Comparison of ENCODE assay signal across 11 mouse cellular contexts in genomic region chr11:98447475-98447834, GRCm38 (mm10). TPM values are rescaled to one million over a fixed set of nuclear protein-coding genes. Genes with fewer than 3 reads are reported as not detected.
DNase-seq lines count a peak whose midpoint lies in the region; ATAC-seq and TF ChIP-seq lines count a peak whose summit lies in the region.
"Had no signal": no experiment of that assay in that cellular context is flagged by ENCODE, and none has a peak within 500 bp of the region (broad histone marks: within the 10 kb centered on the region; RNA-seq: fewer than 3 reads in every experiment).

No protein-coding gene starts in this region.

- TF ChIP-seq EP300 in lung, postnatal 0 days (IDR thresholded peaks at IDR 0.05) = no peak

- peaks cover 11% of the 10 kb centered on the region for H3K4me1 ChIP-seq in forebrain, embryonic 13.5 days
- peaks cover 4% of the 10 kb centered on the region; the same call in 1 of the 2 replicates for H3K4me1 ChIP-seq in forebrain, embryonic 16.5 days (replicated peaks; ENCODE audit: control insufficient read depth, insufficient read depth, low read length)
- H3K4me1 ChIP-seq in lung, postnatal 0 days (ENCODE audit: insufficient read depth, low read depth, low read length) = no peaks in the 10 kb centered on the region
- peaks cover 20% of the 10 kb centered on the region for H3K4me1 ChIP-seq in limb, embryonic 15.5 days
- peaks cover 27% of the 10 kb centered on the region for H3K4me1 ChIP-seq in stomach, embryonic 16.5 days (ENCODE audit: control insufficient read depth, insufficient read depth, low read length)

- no peak overlapping the region for H3K4me3 ChIP-seq in forebrain, embryonic 13.5 days
- H3K4me3 ChIP-seq in forebrain, embryonic 16.5 days (replicated peaks; ENCODE audit: low read length) = no peak overlapping the region
- peak overlapping the region; percentile 46 for H3K4me3 ChIP-seq in lung, postnatal 0 days (ENCODE audit: low read depth, low read length)
- peak overlapping the region; percentile 29 for H3K4me3 ChIP-seq in limb, embryonic 15.5 days
- peak overlapping the region; percentile 51 for H3K4me3 ChIP-seq in stomach, embryonic 16.5 days (replicated peaks; ENCODE audit: low read length)
- H3K4me3 ChIP-seq in gastrocnemius, adult 2 months = no peak overlapping the region

- no peak overlapping the region for H3K27ac ChIP-seq in forebrain, embryonic 13.5 days
- H3K27ac ChIP-seq in forebrain, embryonic 16.5 days (ENCODE audit: low read length) = no peak overlapping the region
- peak overlapping the region; percentile 85 for H3K27ac ChIP-seq in lung, postnatal 0 days (ENCODE audit: low read length)
- no peak overlapping the region for H3K27ac ChIP-seq in limb, embryonic 15.5 days
- H3K27ac ChIP-seq in stomach, embryonic 16.5 days (ENCODE audit: low read length) = peak overlapping the region; percentile 94
- H3K27ac ChIP-seq in gastrocnemius, adult 2 months = no peak overlapping the region

- ATAC-seq in forebrain, embryonic 13.5 days = no peak
- no peak for ATAC-seq in forebrain, embryonic 16.5 days
- no peak for ATAC-seq in lung, postnatal 0 days
- no peak for ATAC-seq in limb, embryonic 15.5 days (ENCODE audit: insufficient number of reproducible peaks, low FRiP score, low TSS enrichment, low read depth)
- no peak; the same call in 1 of the 2 replicates for ATAC-seq in stomach, embryonic 16.5 days (ENCODE audit: insufficient read depth, low FRiP score)
- ATAC-seq in CD4-positive, CD25-positive, alpha-beta regulatory T cell, adult 4 months = no peak

- 13% methylated on average over 7 of the region's 7 CpGs for whole genome bisulfite sequencing in forebrain, embryonic 13.5 days
- WGBS in forebrain, embryonic 16.5 days = 21% methylated on average over 7 of the region's 7 CpGs
- 16% methylated on average over 6 of the region's 7 CpGs for WGBS in lung, postnatal 0 days
- whole genome bisulfite sequencing in limb, embryonic 15.5 days = 24% methylated on average over 7 of the region's 7 CpGs
- WGBS in stomach, embryonic 16.5 days = 11% methylated on average over 7 of the region's 7 CpGs

- H3K9ac ChIP-seq in forebrain, embryonic 13.5 days = no peak overlapping the region; the same call in 1 of the 2 replicates
- H3K9ac ChIP-seq in forebrain, embryonic 16.5 days (replicated peaks; ENCODE audit: low read depth, low read length) = no peak overlapping the region
- peak overlapping the region; percentile 39; the same call in 1 of the 2 replicates for H3K9ac ChIP-seq in lung, postnatal 0 days (replicated peaks; ENCODE audit: low read depth)
- H3K9ac ChIP-seq in limb, embryonic 15.5 days = no peak overlapping the region
- peak overlapping the region; percentile 83 for H3K9ac ChIP-seq in stomach, embryonic 16.5 days (ENCODE audit: low read length)

- DNase-seq in lung, postnatal 0 days (ENCODE audit: low spot score) = no peak
- DNase-seq in lung, postnatal 25 days (ENCODE audit: low spot score) = no peak
- DNase-seq in gastrocnemius, adult 2 months = no peak
- DNase-seq: adrenal gland, adult 2 months; thymus, postnatal 25 days had no signal

- no peak for TF ChIP-seq CTCF in lung, postnatal 0 days (IDR thresholded peaks at IDR 0.05)
- no peak for TF ChIP-seq CTCF in gastrocnemius, adult 2 months (IDR thresholded peaks at IDR 0.05)

- H3K27me3 ChIP-seq in forebrain, embryonic 13.5 days = peaks cover 59% of the 10 kb centered on the region
- H3K27me3 ChIP-seq in forebrain, embryonic 16.5 days (replicated peaks; ENCODE audit: control insufficient read depth, insufficient read depth, low read length) = peaks cover 14% of the 10 kb centered on the region
- no peaks in the 10 kb centered on the region for H3K27me3 ChIP-seq in lung, postnatal 0 days (replicated peaks; ENCODE audit: insufficient read depth, low read length)
- peaks cover 39% of the 10 kb centered on the region for H3K27me3 ChIP-seq in limb, embryonic 15.5 days
- H3K27me3 ChIP-seq in stomach, embryonic 16.5 days (ENCODE audit: control insufficient read depth, insufficient read depth, low read length) = peaks cover 7% of the 10 kb centered on the region; the same call in 1 of the 2 replicates

- peak overlapping the region; percentile 30; the same call in 1 of the 2 replicates for H3K4me2 ChIP-seq in forebrain, embryonic 13.5 days
- no peak overlapping the region for H3K4me2 ChIP-seq in forebrain, embryonic 16.5 days (ENCODE audit: low read length)
- peak overlapping the region; percentile 52 for H3K4me2 ChIP-seq in lung, postnatal 0 days (replicated peaks; ENCODE audit: low read depth, low read length)
- peak overlapping the region; percentile 28 for H3K4me2 ChIP-seq in limb, embryonic 15.5 days
- peak overlapping the region; percentile 50 for H3K4me2 ChIP-seq in stomach, embryonic 16.5 days (ENCODE audit: low read depth, low read length)

- H3K36me3 ChIP-seq in forebrain, embryonic 13.5 days (ENCODE audit: poor library complexity, severe bottlenecking) = no peaks in the 10 kb centered on the region
- H3K36me3 ChIP-seq in forebrain, embryonic 16.5 days (ENCODE audit: control insufficient read depth, insufficient read depth) = no peaks in the 10 kb centered on the region
- no peaks in the 10 kb centered on the region for H3K36me3 ChIP-seq in lung, postnatal 0 days (ENCODE audit: insufficient read depth, low read length)
- H3K36me3 ChIP-seq in limb, embryonic 15.5 days = no peaks in the 10 kb centered on the region
- H3K36me3 ChIP-seq in stomach, embryonic 16.5 days (ENCODE audit: control insufficient read depth, insufficient read depth, low read length) = no peaks in the 10 kb centered on the region

- no peaks in the 10 kb centered on the region for H3K9me3 ChIP-seq in forebrain, embryonic 13.5 days (replicated peaks)
- no peaks in the 10 kb centered on the region for H3K9me3 ChIP-seq in forebrain, embryonic 16.5 days (ENCODE audit: control insufficient read depth, low read length)
- no peaks in the 10 kb centered on the region for H3K9me3 ChIP-seq in lung, postnatal 0 days (ENCODE audit: low read length)
- no peaks in the 10 kb centered on the region for H3K9me3 ChIP-seq in limb, embryonic 15.5 days
- no peaks in the 10 kb centered on the region for H3K9me3 ChIP-seq in stomach, embryonic 16.5 days (replicated peaks; ENCODE audit: control insufficient read depth, low read length)

- intact Hi-C loops in gastrocnemius, adult 2 months (cut with DNase I) = no loop called here

RNA-seq across cellular contexts. Expression of gene Grb7, which starts 1.3 kb away (rescaled TPM):
- 0.21 and 0.35 TPM in 2 replicates for polyA plus RNA-seq in forebrain, embryonic 13.5 days (2015; fragmentation: Nextera tagmentation; extraction: Ambion mirVana)
- polyA plus RNA-seq in forebrain, embryonic 16.5 days (2015; fragmentation: Nextera tagmentation; extraction: Ambion mirVana) = 0.51 and 0.70 TPM in 2 replicates
- 30.7 and 33.1 TPM in 2 replicates for polyA plus RNA-seq in lung, postnatal 0 days (2015; fragmentation: Nextera tagmentation; extraction: Ambion mirVana)
- 10.5 and 11.1 TPM in 2 replicates for polyA plus RNA-seq in limb, embryonic 15.5 days (2015; fragmentation: Nextera tagmentation; extraction: Ambion mirVana)
- 44.3 and 53.1 TPM in 2 replicates for polyA plus RNA-seq in stomach, embryonic 16.5 days (2015; fragmentation: Nextera tagmentation; extraction: Ambion mirVana)
- total RNA-seq in gastrocnemius, adult 2 months (2021) = not detected
- polyA plus RNA-seq in CD4-positive, CD25-positive, alpha-beta regulatory T cell, adult 4 months (2017; shearing (Covaris generic)) = 1 to 10 TPM; 3.6 to 6.2 TPM
- polyA plus RNA-seq: C2C12 had no signal

RNA-seq across cellular contexts. Expression of gene Mien1, which starts 8.7 kb away (rescaled TPM):
- 208 and 237 TPM in 2 replicates for polyA plus RNA-seq in forebrain, embryonic 13.5 days (2015; fragmentation: Nextera tagmentation; extraction: Ambion mirVana)
- 243 and 253 TPM in 2 replicates for polyA plus RNA-seq in forebrain, embryonic 16.5 days (2015; fragmentation: Nextera tagmentation; extraction: Ambion mirVana)
- 86.1 and 96.0 TPM in 2 replicates for polyA plus RNA-seq in lung, postnatal 0 days (2015; fragmentation: Nextera tagmentation; extraction: Ambion mirVana)
- polyA plus RNA-seq in limb, embryonic 15.5 days (2015; fragmentation: Nextera tagmentation; extraction: Ambion mirVana) = 100 and 109 TPM in 2 replicates
- 152 and 157 TPM in 2 replicates for polyA plus RNA-seq in stomach, embryonic 16.5 days (2015; fragmentation: Nextera tagmentation; extraction: Ambion mirVana)
- total RNA-seq in gastrocnemius, adult 2 months (2021) = 10 to 100 TPM; 30.3 to 37.4 TPM
- 100 to 1,000 TPM; 150 to 155 TPM for polyA plus RNA-seq in CD4-positive, CD25-positive, alpha-beta regulatory T cell, adult 4 months (2017; shearing (Covaris generic))

RNA-seq across cellular contexts. Expression of gene Erbb2, which starts 35.2 kb away (rescaled TPM):
- polyA plus RNA-seq in forebrain, embryonic 13.5 days (2015; fragmentation: Nextera tagmentation; extraction: Ambion mirVana) = 6.7 and 7.4 TPM in 2 replicates
- polyA plus RNA-seq in forebrain, embryonic 16.5 days (2015; fragmentation: Nextera tagmentation; extraction: Ambion mirVana) = 4.9 and 6.2 TPM in 2 replicates
- polyA plus RNA-seq in lung, postnatal 0 days (2015; fragmentation: Nextera tagmentation; extraction: Ambion mirVana) = 21.2 and 23.6 TPM in 2 replicates
- 63.3 and 70.7 TPM in 2 replicates for polyA plus RNA-seq in limb, embryonic 15.5 days (2015; fragmentation: Nextera tagmentation; extraction: Ambion mirVana)
- 52.1 and 62.2 TPM in 2 replicates for polyA plus RNA-seq in stomach, embryonic 16.5 days (2015; fragmentation: Nextera tagmentation; extraction: Ambion mirVana)
- 1 to 10 TPM; 1.6 to 1.9 TPM for total RNA-seq in gastrocnemius, adult 2 months (2021)
- under 1 TPM; 0.07 to 0.23 TPM for polyA plus RNA-seq in CD4-positive, CD25-positive, alpha-beta regulatory T cell, adult 4 months (2017; shearing (Covaris generic))

RNA-seq across cellular contexts. Expression of gene Pgap3, which starts 47.2 kb away (rescaled TPM):
- 6.7 and 9.2 TPM in 2 replicates for polyA plus RNA-seq in forebrain, embryonic 13.5 days (2015; fragmentation: Nextera tagmentation; extraction: Ambion mirVana)
- 7.4 and 9.4 TPM in 2 replicates for polyA plus RNA-seq in forebrain, embryonic 16.5 days (2015; fragmentation: Nextera tagmentation; extraction: Ambion mirVana)
- polyA plus RNA-seq in lung, postnatal 0 days (2015; fragmentation: Nextera tagmentation; extraction: Ambion mirVana) = 8.0 and 8.6 TPM in 2 replicates
- 12.6 and 13.0 TPM in 2 replicates for polyA plus RNA-seq in limb, embryonic 15.5 days (2015; fragmentation: Nextera tagmentation; extraction: Ambion mirVana)
- polyA plus RNA-seq in stomach, embryonic 16.5 days (2015; fragmentation: Nextera tagmentation; extraction: Ambion mirVana) = 16.4 and 17.0 TPM in 2 replicates
- total RNA-seq in gastrocnemius, adult 2 months (2021) = 1 to 10 TPM; 2.2 to 3.0 TPM
- polyA plus RNA-seq in CD4-positive, CD25-positive, alpha-beta regulatory T cell, adult 4 months (2017; shearing (Covaris generic)) = 10 to 100 TPM in 1 of 2 experiments, 1 to 10 TPM in 1; 6.7 to 11.6 TPM

Comparison
In these comparisons a context has a peak if more than half of its experiments do, and no peak if none do; other contexts are left out.
1. H3K27ac ChIP-seq: peak in lung, postnatal 0 days (single experiment) and stomach, embryonic 16.5 days (single experiment); none in forebrain, embryonic 13.5 days (single experiment), forebrain, embryonic 16.5 days (single experiment), limb, embryonic 15.5 days (single experiment) and gastrocnemius, adult 2 months (single experiment).
2. H3K4me3 ChIP-seq: peak in lung, postnatal 0 days (single experiment), limb, embryonic 15.5 days (single experiment) and stomach, embryonic 16.5 days (single experiment); none in forebrain, embryonic 13.5 days (single experiment), forebrain, embryonic 16.5 days (single experiment) and gastrocnemius, adult 2 months (single experiment).
3. H3K9ac ChIP-seq: peak in lung, postnatal 0 days (single experiment) and stomach, embryonic 16.5 days (single experiment); none in forebrain, embryonic 13.5 days (single experiment), forebrain, embryonic 16.5 days (single experiment) and limb, embryonic 15.5 days (single experiment).